ENCODE assay signal across 26 mouse cellular contexts in the genomic region with DNA sequence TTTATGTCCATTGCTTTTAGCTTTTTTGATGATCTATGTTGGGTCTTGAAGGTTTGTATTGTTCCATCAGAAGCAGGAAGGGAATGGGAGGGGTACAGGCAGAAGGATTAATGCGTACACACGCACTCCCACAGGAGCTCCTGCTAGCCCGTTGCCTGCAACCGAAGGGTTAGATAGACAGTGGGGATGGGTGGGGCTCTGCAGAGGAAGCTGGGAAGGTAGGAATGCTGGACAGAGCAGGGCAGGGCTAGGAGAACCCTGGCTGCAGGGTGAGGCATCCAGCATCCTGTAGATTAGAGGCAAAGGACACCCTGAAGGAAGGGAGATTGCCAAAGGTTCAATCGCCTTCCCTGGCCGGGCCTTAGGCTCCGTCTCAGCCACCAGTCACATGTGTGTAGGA. TPM values are rescaled to one million over a fixed set of nuclear protein-coding genes. Genes with fewer than 3 reads are reported as not detected.
DNase-seq lines count a peak whose midpoint lies in the region; ATAC-seq and TF ChIP-seq lines count a peak whose summit lies in the region.
"Had no signal": no experiment of that assay in that cellular context is flagged by ENCODE, and none has a peak within 500 bp of the region (broad histone marks: within the 10 kb centered on the region; RNA-seq: fewer than 3 reads in every experiment).

No protein-coding gene starts in this region.

- H3K9me3 ChIP-seq in heart, embryonic 10.5 days: no peaks in the 10 kb centered on the region
- H3K9me3 ChIP-seq in lung, embryonic 16.5 days (ENCODE audit: control insufficient read depth, low read length): no peaks in the 10 kb centered on the region
- H3K9me3 ChIP-seq in liver, postnatal 0 days (ENCODE audit: low read length): no peaks in the 10 kb centered on the region
- H3K9me3 ChIP-seq: embryonic facial prominence, embryonic 13.5 days; midbrain, embryonic 10.5 days; stomach, embryonic 15.5 days had no signal

- DNase-seq in heart, embryonic 10.5 days (ENCODE audit: low spot score): no peak
- DNase-seq in heart, postnatal 4 days: no peak
- no peak for DNase-seq in lung, adult 2 months
- DNase-seq in ES-CJ7 (ENCODE audit: low read depth, low spot score): peak; percentile 35
- no peak for DNase-seq in liver, postnatal 0 days
- DNase-seq in gastrocnemius, postnatal 4 days (ENCODE audit: low spot score in 2 of 2): no peak
- DNase-seq: adrenal gland, postnatal 10 days; cerebellum, adult 18-20 months; cerebellum, postnatal 14 days; gastrocnemius, adult 2 months; heart, postnatal 10 days; lung, postnatal 36 days; thymus, adult 2 months; thymus, postnatal 4 days had no signal

- no peak for TF ChIP-seq POLR2A in lung, adult 2 months (IDR thresholded peaks at IDR 0.05; ENCODE audit: borderline replicate concordance, extremely low read depth, low read depth, low read length)

- H3K4me3 ChIP-seq in heart, embryonic 10.5 days: no peak overlapping the region
- no peak overlapping the region for H3K4me3 ChIP-seq in lung, embryonic 16.5 days (ENCODE audit: low read length)
- H3K4me3 ChIP-seq in lung, adult 2 months (replicated peaks; ENCODE audit: extremely low read depth, low read depth, low read length): no peak overlapping the region
- H3K4me3 ChIP-seq in liver, postnatal 0 days (ENCODE audit: low read depth, low read length): no peak overlapping the region
- H3K4me3 ChIP-seq: embryonic facial prominence, embryonic 13.5 days; erythroblast, embryonic 14.5 days; gastrocnemius, adult 2 months; layer of hippocampus, adult 2 months; midbrain, embryonic 10.5 days; myocyte; stomach, embryonic 15.5 days had no signal

- H3K9ac ChIP-seq in lung, embryonic 16.5 days (ENCODE audit: low read length): no peak overlapping the region
- H3K9ac ChIP-seq in liver, postnatal 0 days (replicated peaks): no peak overlapping the region
- H3K9ac ChIP-seq: embryonic facial prominence, embryonic 13.5 days; liver, embryonic 14.5 days; stomach, embryonic 15.5 days had no signal

- H3K27ac ChIP-seq in heart, embryonic 10.5 days: 0 out of 2 replicates have a peak overlapping the region, but pooled peaks have one; percentile 52
- no peak overlapping the region for H3K27ac ChIP-seq in lung, embryonic 16.5 days (ENCODE audit: low read length)
- H3K27ac ChIP-seq in liver, postnatal 0 days (ENCODE audit: low read depth): no peak overlapping the region
- H3K27ac ChIP-seq: embryonic facial prominence, embryonic 13.5 days; gastrocnemius, adult 2 months; layer of hippocampus, adult 2 months; liver, embryonic 14.5 days; midbrain, embryonic 10.5 days; stomach, embryonic 15.5 days had no signal

- 59% methylated on average over 7 of the region's 7 CpGs for WGBS in heart, embryonic 10.5 days
- 69% methylated on average over 7 of the region's 7 CpGs for WGBS in lung, embryonic 16.5 days
- 55% methylated on average over 7 of the region's 7 CpGs for WGBS in lung, adult 2 months
- WGBS in liver, postnatal 0 days (ENCODE audit: insufficient replicate concordance): 69% methylated on average over 7 of the region's 7 CpGs

- no peak for TF ChIP-seq CTCF in lung, adult 2 months (IDR thresholded peaks at IDR 0.05; ENCODE audit: insufficient read depth, low read length)
- no peak for TF ChIP-seq CTCF in liver, postnatal 0 days (IDR thresholded peaks at IDR 0.05; ENCODE audit: low read depth)

- H3K4me1 ChIP-seq in heart, embryonic 10.5 days: peaks cover 5% of the 10 kb centered on the region
- H3K4me1 ChIP-seq in lung, embryonic 16.5 days (replicated peaks; ENCODE audit: control insufficient read depth, insufficient read depth, low read length): peaks cover 8% of the 10 kb centered on the region
- H3K4me1 ChIP-seq in lung, adult 2 months (ENCODE audit: control insufficient read depth, insufficient read depth, low read length): peaks cover 8% of the 10 kb centered on the region
- peaks cover 4% of the 10 kb centered on the region for H3K4me1 ChIP-seq in liver, postnatal 0 days (ENCODE audit: insufficient read depth)
- H3K4me1 ChIP-seq: midbrain, embryonic 10.5 days had no signal

- no peak overlapping the region for H3K4me2 ChIP-seq in lung, embryonic 16.5 days (ENCODE audit: low read depth, low read length)
- no peak overlapping the region for H3K4me2 ChIP-seq in liver, postnatal 0 days (ENCODE audit: low read depth, low read length)
- H3K4me2 ChIP-seq: embryonic facial prominence, embryonic 13.5 days; heart, embryonic 11.5 days; stomach, embryonic 15.5 days had no signal

- TF ChIP-seq EP300 in liver, postnatal 0 days (IDR thresholded peaks at IDR 0.05; ENCODE audit: low read depth): no peak

- H3K36me3 ChIP-seq in heart, embryonic 10.5 days: no peaks in the 10 kb centered on the region
- H3K36me3 ChIP-seq in lung, embryonic 16.5 days (ENCODE audit: control insufficient read depth, insufficient read depth, low read length): no peaks in the 10 kb centered on the region
- no peaks in the 10 kb centered on the region for H3K36me3 ChIP-seq in liver, postnatal 0 days (replicated peaks; ENCODE audit: insufficient read depth, low read length)
- H3K36me3 ChIP-seq: embryonic facial prominence, embryonic 13.5 days; midbrain, embryonic 10.5 days; stomach, embryonic 15.5 days had no signal

- H3K27me3 ChIP-seq in heart, embryonic 10.5 days (ENCODE audit: insufficient read depth, poor library complexity, severe bottlenecking): no peaks in the 10 kb centered on the region
- no peaks in the 10 kb centered on the region for H3K27me3 ChIP-seq in lung, embryonic 16.5 days (ENCODE audit: control insufficient read depth, insufficient read depth, low read depth, low read length)
- H3K27me3 ChIP-seq in liver, postnatal 0 days (ENCODE audit: insufficient read depth, low read length): no peaks in the 10 kb centered on the region
- H3K27me3 ChIP-seq: embryonic facial prominence, embryonic 13.5 days; stomach, embryonic 15.5 days had no signal

- 0 out of 2 replicates have a peak, but pooled peaks have one; percentile 10 for ATAC-seq in lung, embryonic 16.5 days (ENCODE audit: low read depth)
- ATAC-seq in liver, postnatal 0 days: peak; percentile 24; the same call in 1 of the 2 replicates
- ATAC-seq: forebrain, embryonic 14.5 days; intestine, postnatal 0 days; midbrain, embryonic 16.5 days had no signal

RNA-seq across cellular contexts. Expression of gene Serp2, which starts 27.3 kb away (rescaled TPM):
- 25.3 and 27.0 TPM in 2 replicates for polyA plus RNA-seq in heart, embryonic 10.5 days (2016; fragmentation: Nextera tagmentation; extraction: Ambion mirVana)
- 1 to 10 TPM; 1.6 TPM for total RNA-seq in heart, postnatal 4 days (2021)
- polyA plus RNA-seq in lung, embryonic 16.5 days (2015; fragmentation: Nextera tagmentation; extraction: Ambion mirVana): 6.3 and 7.2 TPM in 2 replicates
- 2.9 and 3.1 TPM in 2 replicates for polyA plus RNA-seq in lung, adult 2 months (2012; rRNA removed)
- 0.58 and 0.75 TPM in 2 replicates for polyA plus RNA-seq in liver, postnatal 0 days (2015; fragmentation: Nextera tagmentation; extraction: Ambion mirVana)
- total RNA-seq in gastrocnemius, postnatal 4 days (2021): 1 to 10 TPM; 3.2 to 3.8 TPM
